Mouse (Mus musculus) left cerebral cortex, postnatal 25 days (tissue): ENCODE data around the gene Nbl1. TPM values are rescaled to one million over a fixed set of nuclear protein-coding genes. Genes with fewer than 3 reads are reported as not detected.

Experiments
- DNase-seq, 2 experiments: peaks; one replicate each; pipeline ENCODE4 v3.0.0; 2022; ENCODE audit warnings: low spot score in 2 of 2, mixed read lengths in 1 of 2
- intact Hi-C: fragments of 180-260 bp; cut with DNase I; formaldehyde crosslinking; loops from one replicate; pipeline ENCODE4 v1.15.1; 2025
- total RNA-seq, 2 experiments: library from RNA; stranded (reverse); gene quantifications; 2 replicates each; pipeline ENCODE4 v1.2.3; 2021

Nbl1 gene
- total RNA-seq, 2 experiments from 2014 or later: 65.9 to 78.4 TPM

GRCm38 (mm10) chr4:139037795-139038607 is 54.8 kb downstream of the Nbl1 start:
- no peak for DNase-seq
- intact Hi-C loops: no loop called here

- DNase-seq: no peak
- intact Hi-C loops: no loop called here
These were observed 57.0 kb downstream of the Nbl1 start for GRCm38 (mm10) chr4:139035799-139036198.

- peak in 1 of 2 experiments; percentile 52 for DNase-seq
- intact Hi-C loops: no loop called here
These were observed 57.9 kb downstream of the Nbl1 start for GRCm38 (mm10) chr4:139034942-139035341.

GRCm38 (mm10) chr4:139034540-139034939 is 58.3 kb downstream of the Nbl1 start:
- intact Hi-C loops: no loop called here
- DNase-seq: no peak

GRCm38 (mm10) chr4:139034010-139034367 is 58.8 kb downstream of the Nbl1 start:
- DNase-seq: peak in 1 of 2 experiments; percentile 60
- intact Hi-C loops: no loop called here

GRCm38 (mm10) chr4:139033263-139034009 is 59.4 kb downstream of the Nbl1 start:
- intact Hi-C loops: no loop called here
- peak in 1 of 2 experiments; percentile 76 for DNase-seq

GRCm38 (mm10) chr4:139032521-139032920 is 60.3 kb downstream of the Nbl1 start:
- DNase-seq: no peak
- intact Hi-C loops: no loop called here

Other genes starting within 250 kb of the Nbl1 start
- 1 to 10 TPM; 7.0 to 7.9 TPM for gene Pla2g5, start 229.5 kb downstream of the Nbl1 start, total RNA-seq
- gene Gm13030, start 219.0 kb downstream of the Nbl1 start, total RNA-seq: not detected
- not detected for gene Pla2g2e, start 215.1 kb downstream of the Nbl1 start, total RNA-seq
- gene Otud3, start 179.0 kb downstream of the Nbl1 start, total RNA-seq: 10 to 100 TPM; 19.2 to 21.6 TPM
- gene Rnf186, start 125.9 kb downstream of the Nbl1 start, total RNA-seq: not detected
- gene Tmco4, start 120.1 kb downstream of the Nbl1 start, total RNA-seq: 1 to 10 TPM; 2.2 to 3.7 TPM
- 1 to 10 TPM; 6.4 to 6.6 TPM for gene Htr6, start 17.4 kb downstream of the Nbl1 start, total RNA-seq
- gene Minos1, start 38.1 kb upstream of the Nbl1 start, total RNA-seq: 100 to 1,000 TPM; 215 to 218 TPM
- gene Capzb, start 99.9 kb upstream of the Nbl1 start, total RNA-seq: 100 to 1,000 TPM; 350 to 351 TPM
- 10 to 100 TPM; 12.6 to 13.0 TPM for gene Pqlc2, start 217.7 kb upstream of the Nbl1 start, total RNA-seq
- 10 to 100 TPM; 24.4 to 30.1 TPM for gene Akr7a5, start 217.8 kb upstream of the Nbl1 start, total RNA-seq